Mouse (Mus musculus): ENCODE results near the gene Dnase2a.

Gene Dnase2a

DNA sequence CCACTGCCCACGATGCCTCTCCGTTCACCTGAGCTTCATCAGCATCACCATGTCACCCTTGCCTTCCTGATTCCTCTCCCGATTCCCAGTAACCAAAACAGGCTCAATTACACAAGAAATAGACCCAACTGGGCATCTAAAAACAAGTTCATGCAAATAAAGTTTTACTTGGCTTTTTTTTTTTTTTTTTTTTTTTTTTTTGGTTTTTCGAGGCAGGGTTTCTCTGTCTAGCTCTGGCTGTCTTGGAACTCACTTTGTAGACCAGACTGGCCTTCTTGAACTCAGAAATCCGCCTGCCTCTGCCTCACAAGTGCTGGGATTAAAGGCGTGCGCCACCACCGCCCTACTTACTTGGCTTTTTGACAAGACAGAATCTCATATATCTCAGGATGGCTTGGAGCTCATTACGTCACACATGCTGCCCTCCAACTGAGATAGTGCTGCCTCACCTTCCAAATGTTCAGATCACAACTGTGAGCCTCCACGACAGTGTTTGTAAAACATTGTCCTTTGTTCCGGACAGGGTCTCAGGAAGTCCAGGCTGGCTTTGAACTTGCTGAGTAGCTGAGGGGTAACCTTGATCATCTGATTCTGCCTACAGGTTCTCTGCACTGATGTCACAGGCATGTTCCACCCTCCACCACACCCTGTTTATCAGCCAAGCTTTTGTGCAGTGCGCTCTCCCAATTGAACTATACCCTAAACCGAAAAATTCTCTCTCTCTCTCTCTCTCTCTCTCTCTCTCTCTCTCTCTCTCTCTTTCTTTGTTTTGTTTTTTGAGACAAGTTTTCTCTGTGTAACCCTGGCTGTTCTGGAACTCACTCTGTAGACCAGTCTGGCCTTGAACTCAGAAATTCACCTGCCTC lies 29.5 kb downstream of the Dnase2a start:
- DNase-seq: no peak

GRCm38 (mm10) chr8:84943699-84944098 lies 35.3 kb downstream of the Dnase2a start:
- no peak for DNase-seq

DNA sequence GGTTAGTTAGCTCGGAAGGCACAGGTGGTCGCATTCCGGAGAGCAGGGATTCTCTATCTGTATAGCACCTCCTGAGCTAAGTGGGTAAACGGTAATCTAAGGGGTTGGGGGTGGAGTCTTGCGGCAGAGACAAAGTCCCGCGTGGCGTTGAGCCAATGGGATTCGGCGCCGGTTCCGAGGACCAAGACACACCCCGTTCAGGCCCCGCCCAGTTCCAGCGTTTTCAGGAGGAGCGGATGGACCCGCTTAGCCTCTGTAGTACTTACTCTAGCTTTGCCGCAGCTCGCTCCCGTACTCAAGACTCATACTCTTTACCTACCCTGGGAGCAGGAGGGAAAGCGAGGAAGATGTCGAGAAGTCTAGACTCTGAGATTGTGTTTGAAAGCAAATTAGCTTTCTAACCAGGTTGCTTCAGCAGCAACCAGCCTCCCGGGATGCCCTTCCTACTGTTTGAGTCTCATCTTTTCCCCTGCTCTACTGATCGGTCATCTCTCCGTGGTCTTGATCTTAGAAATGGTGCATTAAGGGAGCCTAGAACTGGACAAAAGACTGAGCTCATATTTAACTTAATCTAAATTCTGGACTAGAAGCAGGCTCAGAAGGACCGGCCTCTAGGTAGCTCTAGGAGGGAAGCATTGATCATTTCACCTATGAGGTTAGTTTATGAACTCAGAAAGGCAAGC lies 36.3 kb downstream of the Dnase2a start:
- peak; percentile 75 for DNase-seq

DNA sequence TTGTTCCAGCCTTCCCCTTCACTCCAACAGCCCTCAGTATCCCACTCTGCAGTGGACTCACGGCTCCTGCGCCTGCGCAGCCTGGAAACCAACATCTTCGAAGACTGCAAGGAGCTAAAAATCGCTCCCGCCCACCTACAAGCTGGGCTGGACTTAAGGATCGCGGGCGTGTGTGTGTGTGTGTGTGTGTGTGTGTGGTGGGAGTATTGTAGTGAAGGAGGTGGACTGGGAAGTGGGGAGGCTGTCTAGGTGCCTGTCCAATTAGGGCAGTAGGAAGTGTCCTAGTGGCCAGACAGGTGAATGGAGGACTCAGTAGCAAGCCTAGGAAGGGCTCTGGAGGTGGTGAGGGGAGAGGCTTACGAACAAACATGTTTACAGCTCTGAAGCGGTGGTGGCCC lies 36.9 kb downstream of the Dnase2a start:
- DNase-seq: no peak

- peak; percentile 61 for DNase-seq
Observed at GRCm38 (mm10) chr8:84945633-84946527, 37.5 kb downstream of the Dnase2a start.

DNA sequence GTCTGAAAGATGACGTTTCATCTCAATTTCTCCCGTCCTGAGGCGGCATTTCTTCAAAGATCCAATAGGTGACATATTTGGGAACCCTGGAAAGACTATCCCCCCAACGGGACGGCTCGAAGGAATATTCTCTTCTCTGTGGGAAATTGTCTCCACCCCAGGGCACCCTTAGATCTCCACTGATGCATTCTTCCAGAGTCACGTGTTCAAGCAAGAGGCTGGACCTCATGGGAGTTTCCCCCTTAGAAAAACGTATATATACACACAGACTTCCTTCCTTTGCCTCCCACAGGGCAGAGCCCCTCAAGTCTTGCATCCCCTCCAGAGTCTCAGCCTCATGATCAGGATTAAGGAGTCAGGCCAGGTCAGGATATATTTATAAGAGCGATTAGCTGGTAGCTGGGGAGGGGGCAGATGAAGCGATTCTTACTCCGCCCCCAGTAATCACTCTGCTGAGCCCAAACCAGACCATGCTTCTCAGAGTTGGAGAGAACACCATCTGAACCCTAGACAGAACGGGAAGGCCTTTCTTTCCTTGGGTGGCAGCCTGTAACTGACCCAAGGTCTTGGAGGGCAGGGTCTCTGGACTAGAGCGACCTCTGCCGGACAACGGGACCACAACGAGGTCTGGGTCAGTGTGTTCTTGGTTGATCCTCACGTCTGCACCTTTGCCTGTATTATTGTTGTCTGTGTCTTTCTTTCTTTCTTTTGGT lies 38.3 kb downstream of the Dnase2a start, which contains the start of gene Rtbdn:
Rtbdn (plus strand) TSS at position 464 of the 713 bp plus-strand sequence.
- no peak for DNase-seq

DNA sequence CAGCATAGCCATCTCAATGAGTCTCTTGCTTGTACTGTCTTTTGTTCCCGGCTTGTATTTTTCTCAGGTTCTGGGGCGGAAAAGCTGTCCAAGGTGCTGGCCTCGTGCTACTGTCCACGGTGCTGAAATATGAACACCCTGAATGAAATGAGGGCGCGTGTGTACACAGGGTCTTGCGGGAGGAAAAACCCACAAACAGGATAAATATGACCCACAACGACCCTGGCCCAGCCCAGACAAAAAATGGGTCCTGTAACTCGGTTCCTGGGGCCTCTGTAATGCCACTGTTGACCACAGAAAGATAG lies 38.8 kb downstream of the Dnase2a start:
- DNase-seq: peak; percentile 68

GRCm38 (mm10) chr8:84949753-84950152 lies 41.4 kb downstream of the Dnase2a start:
- DNase-seq: no peak

DNA sequence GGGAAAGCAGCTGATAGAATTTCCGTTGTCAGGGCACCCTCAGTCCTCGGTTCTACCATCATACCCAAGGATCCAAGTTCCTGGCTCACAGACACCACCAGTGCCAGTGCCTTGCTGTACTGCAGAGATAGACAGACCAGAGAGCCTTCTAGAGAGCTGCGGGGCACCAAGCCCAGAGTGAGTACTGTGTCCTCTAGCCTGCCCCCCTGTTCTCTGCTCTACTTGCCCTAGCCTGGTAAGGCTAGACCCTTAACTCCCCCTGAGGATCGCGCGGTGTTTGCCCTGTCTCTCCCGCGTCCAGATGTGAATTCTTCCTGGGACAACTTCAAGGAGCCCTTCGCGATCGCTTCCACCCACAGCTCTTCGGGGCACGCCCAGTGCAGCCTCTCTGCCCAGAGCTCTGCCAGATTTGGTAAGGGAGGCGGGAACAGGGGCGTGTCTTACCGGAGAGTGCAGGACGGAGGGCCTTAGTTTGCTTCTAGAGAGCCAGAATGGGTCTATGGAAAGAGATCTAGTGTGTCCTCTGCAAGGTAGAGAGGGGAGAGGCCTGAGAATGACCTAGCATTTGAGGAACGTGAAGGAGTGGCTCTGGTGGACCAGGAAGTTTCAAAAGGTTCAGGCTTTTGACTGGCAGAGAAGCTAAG lies 44.4 kb downstream of the Dnase2a start:
- no peak for DNase-seq

- DNase-seq: peak; percentile 87
Observed at GRCm38 (mm10) chr8:84956768-84957167, 48.4 kb downstream of the Dnase2a start.

- DNase-seq: no peak
Observed at GRCm38 (mm10) chr8:84959811-84960210, 51.5 kb downstream of the Dnase2a start.

DNA sequence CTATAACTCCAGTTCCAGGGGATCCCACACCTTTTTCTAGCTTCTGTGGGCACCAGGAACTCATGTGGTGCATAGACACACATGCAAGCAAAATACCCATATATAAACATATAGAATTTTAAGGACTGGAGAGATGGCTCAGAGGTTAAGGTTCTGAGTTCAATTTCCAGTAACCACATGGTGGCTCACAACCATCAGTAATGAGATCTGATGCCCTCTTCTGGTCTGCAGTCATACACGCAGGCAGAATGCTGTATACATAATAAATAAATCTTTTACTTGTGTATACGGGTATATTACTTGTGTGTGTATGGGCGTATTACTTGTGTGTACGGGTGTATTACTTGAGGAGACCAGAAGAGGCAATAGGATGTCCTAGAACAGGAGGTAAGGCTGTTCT lies 55.6 kb downstream of the Dnase2a start:
- DNase-seq: no peak

DNA sequence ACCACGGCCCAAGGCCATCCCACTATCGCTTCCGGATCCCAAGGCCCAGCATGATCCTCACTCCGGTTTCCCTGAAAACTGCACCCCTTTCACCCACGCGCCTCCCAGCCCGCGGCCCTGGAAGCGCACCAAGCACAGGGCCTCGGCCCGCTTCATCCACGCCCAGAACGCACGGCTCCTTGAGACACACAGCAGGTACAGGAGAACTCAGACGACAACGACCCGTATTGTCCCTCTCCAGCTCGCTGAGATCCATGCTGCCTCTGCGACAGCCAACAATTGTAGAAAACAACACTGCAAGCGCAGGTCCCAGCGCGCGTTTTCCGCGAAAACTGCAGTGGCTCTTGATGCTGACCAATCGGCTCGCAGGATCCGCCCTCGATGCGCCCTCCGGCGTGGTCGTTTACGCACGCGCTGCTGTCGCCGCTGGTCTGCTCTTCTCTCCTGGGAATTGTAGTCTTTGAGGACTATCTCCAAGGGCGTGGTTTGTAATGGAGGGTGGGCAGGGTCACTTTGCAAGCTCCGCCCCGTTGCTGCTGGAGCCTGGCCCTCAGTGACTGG lies 57.5 kb downstream of the Dnase2a start:
- peak; percentile 90 for DNase-seq

DNA sequence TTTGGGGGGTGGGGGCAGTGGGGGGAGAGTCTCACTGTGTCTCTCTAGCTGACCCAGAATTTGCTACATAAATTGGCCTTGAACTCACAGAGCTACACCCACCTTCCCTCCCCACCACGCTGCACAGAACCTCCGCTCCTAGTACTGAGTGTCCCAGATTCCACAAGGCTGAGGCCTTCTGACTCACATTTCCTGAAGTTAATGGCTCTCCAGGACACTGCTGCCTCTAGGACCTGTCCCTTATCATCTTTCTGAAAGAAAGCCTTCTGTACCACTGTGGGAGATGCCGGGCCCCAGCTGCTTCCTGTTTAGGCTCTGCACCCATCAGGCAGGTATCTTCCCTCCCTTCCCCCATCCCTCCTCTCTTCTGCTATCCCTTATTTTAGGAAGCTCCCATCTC lies 58.2 kb downstream of the Dnase2a start:
- DNase-seq: peak; percentile 54

GRCm38 (mm10) chr8:84967532-84968304 lies 59.4 kb downstream of the Dnase2a start:
- no peak for DNase-seq

GRCm38 (mm10) chr8:84968650-84969049 lies 60.3 kb downstream of the Dnase2a start:
- DNase-seq: no peak

DNA sequence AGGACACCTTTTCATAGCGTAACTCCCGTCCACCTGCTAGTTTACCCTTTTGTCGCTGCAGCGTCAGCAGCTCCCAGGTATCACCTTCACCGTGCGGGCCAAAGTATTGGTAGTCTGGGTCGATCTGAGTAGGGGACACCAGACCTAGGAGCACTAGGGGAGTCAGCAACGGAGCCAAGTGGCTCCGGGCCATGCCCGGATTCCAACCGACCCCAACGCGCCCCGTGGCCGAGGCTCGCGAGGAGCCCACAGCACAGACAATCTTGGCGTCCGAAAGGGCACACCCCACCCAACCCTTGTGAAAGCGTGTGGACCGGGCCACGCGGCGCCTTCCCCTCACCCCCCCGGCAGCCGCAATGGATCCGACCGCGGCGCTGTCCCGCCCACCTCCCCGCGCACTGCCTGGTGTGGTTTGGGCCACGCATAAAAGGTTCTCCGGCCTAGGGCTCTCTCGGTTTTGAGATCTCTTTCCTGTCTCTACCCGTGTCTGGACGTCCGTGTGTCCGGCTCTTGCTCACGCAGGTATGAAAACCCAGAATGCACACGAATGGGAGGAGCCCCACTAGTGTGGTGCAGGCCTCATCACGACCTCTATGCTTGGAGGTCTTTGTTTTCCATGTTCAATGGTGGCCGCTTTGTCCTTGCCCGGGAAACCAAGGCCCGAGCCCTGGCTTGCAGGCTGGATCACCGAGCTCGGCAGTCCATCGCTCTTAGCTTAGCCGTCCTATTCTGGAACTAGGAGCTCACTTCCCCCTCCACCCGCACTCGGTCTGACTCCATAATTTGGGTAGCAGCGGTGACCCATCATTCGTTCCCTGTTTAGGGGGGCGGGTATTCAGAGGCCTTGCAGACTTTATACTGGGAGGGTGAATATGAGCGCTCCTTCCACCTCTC lies 61.1 kb downstream of the Dnase2a start, which contains the start of the genes Gm49661, Prdx2 and Rnaseh2a:
Gm49661 (minus strand) TSS at position 193 of the 894 bp plus-strand sequence.
Prdx2 (plus strand) TSS at position 347 of the 894 bp plus-strand sequence.
Rnaseh2a (minus strand) TSS at position 527 of the 894 bp plus-strand sequence.
- peak; percentile 81 for DNase-seq

- DNase-seq: peak; percentile 32
Observed at GRCm38 (mm10) chr8:84970135-84970790, 61.9 kb downstream of the Dnase2a start.

DNA sequence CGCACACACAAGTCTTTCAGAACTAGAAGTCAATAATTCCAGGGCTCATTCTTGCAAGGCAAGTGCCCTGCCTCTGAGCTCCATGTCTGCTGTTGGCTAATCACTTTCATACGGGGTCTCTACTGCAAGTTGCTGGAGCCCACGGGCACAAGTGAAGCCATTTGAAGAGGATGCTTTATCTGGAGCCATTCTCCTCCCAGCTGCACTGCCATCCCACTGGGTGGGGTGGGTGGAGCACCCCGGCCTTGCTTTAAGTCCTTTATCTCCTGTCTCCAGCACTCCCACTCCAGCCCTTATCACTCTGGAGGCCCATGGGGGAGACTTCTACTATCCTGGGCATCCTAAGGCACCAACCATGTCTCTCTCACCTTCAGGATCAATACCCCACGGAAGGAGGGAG lies 62.6 kb downstream of the Dnase2a start:
- no peak for DNase-seq

All from thymus, postnatal 4 days (tissue).